Mouse (Mus musculus): ENCODE measurements around the gene Disc1. TPM values are rescaled to one million over a fixed set of nuclear protein-coding genes. Genes with fewer than 3 reads are reported as not detected.
A peak's percentile ranks its signal among the peaks of the same experiment; 100 is the strongest.

Gene Disc1
- total and polyA plus RNA-seq, 3 experiments: 0.75 to 2.2 TPM; not detected in 1

DNA sequence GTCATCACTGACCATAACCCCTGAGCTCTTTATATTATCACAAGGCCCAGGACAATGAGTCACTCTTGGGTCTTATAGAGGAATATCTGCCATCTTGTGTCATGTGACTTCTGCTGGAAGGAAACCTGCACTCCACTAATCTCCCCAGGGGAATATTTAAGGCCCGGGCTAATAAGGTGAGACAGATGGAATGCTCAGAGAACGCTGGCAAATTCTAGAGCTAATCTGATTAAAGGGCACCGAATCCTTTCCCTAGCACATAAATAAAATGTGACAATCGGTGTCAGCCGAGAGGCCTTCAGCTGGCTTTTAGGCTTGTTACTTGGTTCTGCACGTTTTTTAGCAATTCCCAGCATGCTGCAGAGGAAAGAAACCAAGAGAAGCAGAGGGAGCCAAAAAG lies 15.7 kb downstream of the Disc1 start:
- H3K9me3 ChIP-seq (replicated peaks; ENCODE audit: insufficient read depth, low read length): no peaks in the 10 kb centered on the region
- H3K27me3 ChIP-seq (ENCODE audit: control insufficient read depth in 1 of 2, insufficient read depth in 2 of 2, low read length in 2 of 2): no peaks in the 10 kb centered on the region
- peaks cover 0 to 4% of the 10 kb centered on the region in 2 experiments; a peak in 1 of 4 replicates for H3K36me3 ChIP-seq (ENCODE audit: control insufficient read depth in 1 of 2, insufficient read depth in 2 of 2, low read length in 2 of 2)

GRCm38 (mm10) chr8:125074141-125074540 lies 20.1 kb downstream of the Disc1 start:
- Histone ChIP-seq H3K79me2 (ENCODE audit: control insufficient read depth, insufficient read depth, low read length, poor library complexity) (no peaks in the 10 kb centered on the region), H3K9me3 (replicated peaks; ENCODE audit: insufficient read depth, low read length) (no peaks in the 10 kb centered on the region), H3K4me3 (ENCODE audit: control insufficient read depth in 1 of 2, insufficient read depth in 1 of 2, low read depth in 2 of 2, low read length in 2 of 2) (no peak overlapping the region), H3K36me3 (ENCODE audit: control insufficient read depth in 1 of 2, insufficient read depth in 2 of 2, low read length in 2 of 2) (no peaks in the 10 kb centered on the region), H3K4me1 (ENCODE audit: control insufficient read depth in 1 of 2, insufficient read depth in 2 of 2, low read length in 2 of 2) (no peaks in the 10 kb centered on the region), H3K27ac (ENCODE audit: control insufficient read depth, low read depth, low read length) (no peak overlapping the region), H3K9ac (ENCODE audit: control insufficient read depth, low read depth, low read length, poor library complexity, severe bottlenecking) (no peak overlapping the region), H3K27me3 (ENCODE audit: control insufficient read depth in 1 of 2, insufficient read depth in 2 of 2, low read length in 2 of 2) (no peaks in the 10 kb centered on the region)
- TF ChIP-seq MAFK (IDR thresholded peaks at IDR 0.05; ENCODE audit: borderline replicate concordance, low read depth, low read length): no peak
- TF ChIP-seq HCFC1 (IDR thresholded peaks at IDR 0.05; ENCODE audit: low read depth, low read length): no peak
- no peak for TF ChIP-seq MAZ (IDR thresholded peaks at IDR 0.05; ENCODE audit: low read depth, low read length)
- TF ChIP-seq USF2 (IDR thresholded peaks at IDR 0.05; ENCODE audit: borderline replicate concordance in 1 of 2, insufficient read depth in 1 of 2, low read depth in 1 of 2, low read length in 2 of 2): no peak
- TF ChIP-seq MYC (IDR thresholded peaks at IDR 0.05; ENCODE audit: low read depth, low read length): no peak
- no peak for TF ChIP-seq ZMIZ1 (IDR thresholded peaks at IDR 0.05; ENCODE audit: low read depth, low read length)
- no peak for TF ChIP-seq TCF12 (IDR thresholded peaks at IDR 0.05; ENCODE audit: low read depth, low read length)
- TF ChIP-seq CHD2 (IDR thresholded peaks at IDR 0.05; ENCODE audit: low read length): no peak
- no peak for TF ChIP-seq ZKSCAN1 (IDR thresholded peaks at IDR 0.05; ENCODE audit: low read depth, low read length)
- no peak for TF ChIP-seq ELF1 (IDR thresholded peaks at IDR 0.05; ENCODE audit: low read depth, low read length)
- no peak for TF ChIP-seq SIN3A (IDR thresholded peaks at IDR 0.05; ENCODE audit: low read length)
- no peak for TF ChIP-seq JUND (IDR thresholded peaks at IDR 0.05; ENCODE audit: low read depth, low read length)
- no peak for TF ChIP-seq POLR2AphosphoS2 (IDR thresholded peaks at IDR 0.05; ENCODE audit: low read length)
- no peak for TF ChIP-seq USF1 (IDR thresholded peaks at IDR 0.05; ENCODE audit: low read depth, low read length)
- TF ChIP-seq CHD1 (IDR thresholded peaks at IDR 0.05; ENCODE audit: low read depth, low read length): no peak
- TF ChIP-seq CTCF (IDR thresholded peaks at IDR 0.05 in 2 of 3, conservative IDR thresholded peaks at IDR 0.05 in 1 of 3; ENCODE audit: control insufficient read depth in 1 of 3, insufficient read depth in 1 of 3, low read depth in 2 of 3, low read length in 3 of 3, poor library complexity in 1 of 3, severe bottlenecking in 1 of 3): no peak
- TF ChIP-seq MXI1 (IDR thresholded peaks at IDR 0.05; ENCODE audit: low read depth, low read length): no peak
- TF ChIP-seq GATA1 (IDR thresholded peaks at IDR 0.05; ENCODE audit: low read depth, low read length): no peak
- TF ChIP-seq MAX (IDR thresholded peaks at IDR 0.05; ENCODE audit: low read length): no peak
- DNase-seq (ENCODE audit: low read depth, low spot score): no peak

More for the DNA sequence above, 15.7 kb downstream of the Disc1 start:
- TF ChIP-seq KAT2A (conservative IDR thresholded peaks at IDR 0.05; ENCODE audit: low read depth, low read length) (no peak), USF1 (IDR thresholded peaks at IDR 0.05; ENCODE audit: low read depth, low read length) (peak; percentile 41; the same call in 1 of the 2 replicates)
- no peak overlapping the region for H3K27ac ChIP-seq (ENCODE audit: control insufficient read depth, low read depth, low read length)
- no peak overlapping the region for H3K9ac ChIP-seq (ENCODE audit: control insufficient read depth, low read depth, low read length, poor library complexity, severe bottlenecking)
- peaks cover 0 to 11% of the 10 kb centered on the region in 2 experiments; a peak in 2 of 4 replicates for H3K4me1 ChIP-seq (ENCODE audit: control insufficient read depth in 1 of 2, insufficient read depth in 2 of 2, low read length in 2 of 2)
- DNase-seq (ENCODE audit: low read depth, low spot score): no peak
- H3K4me3 ChIP-seq (ENCODE audit: control insufficient read depth in 1 of 2, insufficient read depth in 1 of 2, low read depth in 2 of 2, low read length in 2 of 2): no peak overlapping the region
- H3K79me2 ChIP-seq (ENCODE audit: control insufficient read depth, insufficient read depth, low read length, poor library complexity): no peaks in the 10 kb centered on the region
